Mouse (Mus musculus): ENCODE results near the gene Trim31.

The Trim31 gene

GRCm38 (mm10) chr17:36866719-36867527 is 31.0 kb upstream of the Trim31 start, which contains the start of gene Trim15:
Gene Trim15, minus strand, starts transcription at chr17:36867210.
- no peak for TF ChIP-seq CTCF (conservative IDR thresholded peaks at IDR 0.05; ENCODE audit: low read length)
- TF ChIP-seq NANOG (IDR thresholded peaks at IDR 0.05; ENCODE audit: borderline replicate concordance, low read length): no peak
- no peak for TF ChIP-seq POU5F1 (IDR thresholded peaks at IDR 0.05; ENCODE audit: borderline replicate concordance, low read length)
- Histone ChIP-seq H3K4me3 (replicated peaks; ENCODE audit: low read length) (peak within 1 kb of the TSS; percentile 74), H3K9me3 (ENCODE audit: low read length) (no peaks in the 10 kb centered on the region), H3K27me3 (ENCODE audit: insufficient read depth, low read length) (peaks cover 52% of the 10 kb centered on the region), H3K4me1 (replicated peaks; ENCODE audit: low read depth, low read length) (peaks cover 19% of the 10 kb centered on the region), H3K36me3 (ENCODE audit: insufficient read depth, low read length) (no peaks in the 10 kb centered on the region)

- no peaks in the 10 kb centered on the region for H3K9me3 ChIP-seq (ENCODE audit: low read length)
- no peak overlapping the region for H3K4me3 ChIP-seq (replicated peaks; ENCODE audit: low read length)
- TF ChIP-seq NANOG (IDR thresholded peaks at IDR 0.05; ENCODE audit: borderline replicate concordance, low read length): no peak
- no peak for TF ChIP-seq CTCF (conservative IDR thresholded peaks at IDR 0.05; ENCODE audit: low read length)
- TF ChIP-seq POU5F1 (IDR thresholded peaks at IDR 0.05; ENCODE audit: borderline replicate concordance, low read length): no peak
These were observed 29.1 kb upstream of the Trim31 start for GRCm38 (mm10) chr17:36868836-36869235.

DNA sequence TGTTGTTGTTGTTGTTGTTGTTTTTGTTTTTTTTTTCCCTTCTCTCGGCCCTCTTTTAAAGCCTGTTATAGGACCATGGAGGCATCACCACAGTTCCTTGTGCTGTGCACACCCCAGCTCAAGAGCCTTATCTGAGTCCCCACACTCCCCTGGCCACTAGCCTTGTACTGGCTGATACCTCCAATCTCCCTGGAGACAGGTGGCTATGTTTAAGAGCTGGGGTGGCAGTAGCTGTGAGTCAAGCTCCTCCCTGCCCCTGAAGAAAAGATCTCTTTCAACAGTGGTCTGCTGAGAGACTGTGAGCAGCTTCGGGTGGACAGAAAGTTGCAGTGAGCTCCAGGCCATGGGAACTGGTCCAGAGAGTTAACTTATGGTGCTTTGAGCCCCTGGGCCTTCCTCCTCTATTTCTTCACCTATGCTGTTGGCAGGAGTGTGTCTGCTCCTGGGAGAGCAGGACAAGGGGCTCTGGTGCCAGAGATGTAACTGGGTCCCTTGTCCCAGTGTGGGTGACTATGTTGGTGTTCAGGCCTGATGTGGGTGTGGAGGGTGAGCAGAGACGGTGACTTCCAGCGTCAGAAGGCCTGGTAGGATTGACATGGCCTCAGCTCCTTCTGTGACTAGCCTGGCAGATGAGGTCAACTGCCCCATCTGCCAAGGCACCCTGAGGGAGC is 28.5 kb upstream of the Trim31 start, which contains the start of gene Trim10:
Gene Trim10 (plus strand): TSS at position 291 of the 671 bp plus-strand sequence.
- no peak for TF ChIP-seq CTCF (conservative IDR thresholded peaks at IDR 0.05; ENCODE audit: low read length)
- no peak for TF ChIP-seq NANOG (IDR thresholded peaks at IDR 0.05; ENCODE audit: borderline replicate concordance, low read length)
- no peak for TF ChIP-seq POU5F1 (IDR thresholded peaks at IDR 0.05; ENCODE audit: borderline replicate concordance, low read length)
- Histone ChIP-seq H3K27me3 (ENCODE audit: insufficient read depth, low read length) (peaks cover 59% of the 10 kb centered on the region), H3K4me3 (replicated peaks; ENCODE audit: low read length) (peak within 1 kb of the TSS; percentile 37; the same call in 1 of the 2 replicates), H3K4me1 (replicated peaks; ENCODE audit: low read depth, low read length) (peaks cover 19% of the 10 kb centered on the region), H3K9me3 (ENCODE audit: low read length) (no peaks in the 10 kb centered on the region), H3K36me3 (ENCODE audit: insufficient read depth, low read length) (no peaks in the 10 kb centered on the region)

More at GRCm38 (mm10) chr17:36868836-36869235, 29.1 kb upstream of the Trim31 start:
- peaks cover 19% of the 10 kb centered on the region for H3K4me1 ChIP-seq (replicated peaks; ENCODE audit: low read depth, low read length)
- H3K27me3 ChIP-seq (ENCODE audit: insufficient read depth, low read length): peaks cover 62% of the 10 kb centered on the region
- no peaks in the 10 kb centered on the region for H3K36me3 ChIP-seq (ENCODE audit: insufficient read depth, low read length)

- H3K4me1 ChIP-seq (replicated peaks; ENCODE audit: low read depth, low read length): peaks cover 19% of the 10 kb centered on the region
- peaks cover 53% of the 10 kb centered on the region for H3K27me3 ChIP-seq (ENCODE audit: insufficient read depth, low read length)
- H3K4me3 ChIP-seq (replicated peaks; ENCODE audit: low read length): peak overlapping the region; percentile 37; the same call in 1 of the 2 replicates
- H3K9me3 ChIP-seq (ENCODE audit: low read length): no peaks in the 10 kb centered on the region
- TF ChIP-seq NANOG (IDR thresholded peaks at IDR 0.05; ENCODE audit: borderline replicate concordance, low read length) (no peak), POU5F1 (IDR thresholded peaks at IDR 0.05; ENCODE audit: borderline replicate concordance, low read length) (no peak), CTCF (conservative IDR thresholded peaks at IDR 0.05; ENCODE audit: low read length) (no peak)
- H3K36me3 ChIP-seq (ENCODE audit: insufficient read depth, low read length): no peaks in the 10 kb centered on the region
These were observed 27.7 kb upstream of the Trim31 start for GRCm38 (mm10) chr17:36869955-36870810.

DNA sequence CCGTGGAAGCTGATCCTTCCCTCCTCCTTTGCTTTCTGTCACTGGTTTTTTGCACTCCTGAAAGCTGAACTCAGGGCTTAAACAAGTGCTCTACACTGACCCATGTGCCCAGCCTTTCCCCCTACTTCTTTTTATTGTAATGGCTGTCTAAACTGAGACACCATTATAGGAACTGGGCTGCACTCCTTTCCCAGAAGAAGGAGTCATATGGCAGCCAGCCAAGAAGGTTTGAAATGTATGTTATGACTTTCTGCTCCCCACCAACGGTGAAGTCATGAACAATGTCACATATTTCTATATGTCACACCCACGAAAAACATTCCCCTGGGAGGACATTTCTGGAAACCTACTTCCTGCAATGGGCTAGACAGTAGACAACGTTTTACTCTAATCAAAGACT is 23.3 kb upstream of the Trim31 start:
- Histone ChIP-seq H3K9me3 (ENCODE audit: low read length) (no peaks in the 10 kb centered on the region), H3K27me3 (ENCODE audit: insufficient read depth, low read length) (peaks cover 20% of the 10 kb centered on the region), H3K4me1 (replicated peaks; ENCODE audit: low read depth, low read length) (peaks cover 4% of the 10 kb centered on the region; the same call in 1 of the 2 replicates), H3K4me3 (replicated peaks; ENCODE audit: low read length) (no peak overlapping the region), H3K36me3 (ENCODE audit: insufficient read depth, low read length) (no peaks in the 10 kb centered on the region)
- TF ChIP-seq CTCF (conservative IDR thresholded peaks at IDR 0.05; ENCODE audit: low read length): no peak
- no peak for TF ChIP-seq NANOG (IDR thresholded peaks at IDR 0.05; ENCODE audit: borderline replicate concordance, low read length)
- TF ChIP-seq POU5F1 (IDR thresholded peaks at IDR 0.05; ENCODE audit: borderline replicate concordance, low read length): no peak

DNA sequence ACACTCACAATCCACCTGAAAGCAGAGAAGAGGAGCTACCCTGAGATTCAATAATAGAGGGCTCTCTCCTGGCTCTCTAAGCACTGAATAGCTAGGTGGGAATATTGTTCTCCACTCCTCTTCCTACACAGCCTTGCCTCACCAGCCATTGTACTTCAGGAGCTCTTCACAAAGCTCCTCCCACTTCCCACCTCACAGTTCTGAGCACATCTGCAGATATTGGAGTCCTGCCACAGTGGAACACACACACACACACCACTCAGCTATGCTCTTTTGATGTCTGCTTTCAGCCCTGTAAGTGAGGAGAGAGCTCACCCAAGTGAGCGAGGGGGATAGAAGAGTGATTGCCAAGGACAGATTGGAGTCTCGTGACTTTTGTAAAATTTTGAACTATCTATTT is 14.6 kb upstream of the Trim31 start:
- no peaks in the 10 kb centered on the region for H3K27me3 ChIP-seq (ENCODE audit: insufficient read depth, low read length)
- no peak for TF ChIP-seq NANOG (IDR thresholded peaks at IDR 0.05; ENCODE audit: borderline replicate concordance, low read length)
- no peak for TF ChIP-seq CTCF (conservative IDR thresholded peaks at IDR 0.05; ENCODE audit: low read length)
- TF ChIP-seq POU5F1 (IDR thresholded peaks at IDR 0.05; ENCODE audit: borderline replicate concordance, low read length): no peak
- H3K4me1 ChIP-seq (replicated peaks; ENCODE audit: low read depth, low read length): no peaks in the 10 kb centered on the region
- H3K36me3 ChIP-seq (ENCODE audit: insufficient read depth, low read length): no peaks in the 10 kb centered on the region
- H3K4me3 ChIP-seq (replicated peaks; ENCODE audit: low read length): no peak overlapping the region
- peaks cover 17% of the 10 kb centered on the region; the same call in 1 of the 2 replicates for H3K9me3 ChIP-seq (ENCODE audit: low read length)

DNA sequence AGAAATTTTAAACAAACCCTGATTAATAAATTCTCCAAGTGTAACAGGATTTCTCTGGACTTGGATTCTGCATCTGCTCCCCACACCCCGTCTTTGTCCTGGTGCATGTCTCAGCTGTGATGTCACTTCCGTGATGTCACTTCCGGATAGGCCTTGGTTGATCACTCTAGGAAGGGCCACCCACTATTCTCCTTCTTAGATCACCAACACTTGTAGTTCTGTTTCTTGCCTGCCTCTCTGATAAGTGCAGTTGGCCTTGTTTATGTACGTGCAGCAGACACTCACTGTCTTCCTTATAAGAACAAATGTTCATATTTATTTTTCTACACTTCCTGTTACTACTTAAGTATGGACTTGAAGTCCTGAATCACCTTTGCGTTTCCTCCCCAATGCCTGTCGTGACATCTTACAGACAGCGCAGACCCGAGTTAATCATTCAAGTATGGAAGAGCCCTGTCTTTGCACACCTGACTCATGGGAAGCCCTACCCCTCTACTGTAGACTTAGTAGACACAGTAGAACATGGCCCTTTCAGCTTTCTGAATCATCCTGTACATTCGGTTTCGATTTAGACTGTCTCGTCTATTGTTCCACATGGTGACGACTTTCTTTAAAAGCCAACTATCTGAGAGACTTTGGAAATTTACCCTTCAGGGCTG is 12.7 kb upstream of the Trim31 start:
- TF ChIP-seq NANOG (IDR thresholded peaks at IDR 0.05; ENCODE audit: borderline replicate concordance, low read length) (no peak), CTCF (conservative IDR thresholded peaks at IDR 0.05; ENCODE audit: low read length) (no peak), POU5F1 (IDR thresholded peaks at IDR 0.05; ENCODE audit: borderline replicate concordance, low read length) (no peak)

More for the DNA sequence above, 12.7 kb upstream of the Trim31 start:
- H3K4me3 ChIP-seq (replicated peaks; ENCODE audit: low read length): no peak overlapping the region
- peaks cover 17% of the 10 kb centered on the region; the same call in 1 of the 2 replicates for H3K9me3 ChIP-seq (ENCODE audit: low read length)
- no peaks in the 10 kb centered on the region for H3K4me1 ChIP-seq (replicated peaks; ENCODE audit: low read depth, low read length)
- no peaks in the 10 kb centered on the region for H3K27me3 ChIP-seq (ENCODE audit: insufficient read depth, low read length)
- no peaks in the 10 kb centered on the region for H3K36me3 ChIP-seq (ENCODE audit: insufficient read depth, low read length)

Measured in E14TG2a.4 (cell line).